Mouse (Mus musculus): ENCODE measurements around the gene St6gal1.

- TF ChIP-seq POLR2A (IDR thresholded peaks at IDR 0.05; ENCODE audit: borderline replicate concordance, insufficient read depth, low read length) (no peak), CTCF (IDR thresholded peaks at IDR 0.05; ENCODE audit: borderline replicate concordance, insufficient read depth, low read depth, low read length) (no peak)
Observed at GRCm38 (mm10) chr16:23249762-23250161, 25.2 kb downstream of the St6gal1 start.
